ENCODE assay signal across 8 mouse cellular contexts in the genomic region with DNA sequence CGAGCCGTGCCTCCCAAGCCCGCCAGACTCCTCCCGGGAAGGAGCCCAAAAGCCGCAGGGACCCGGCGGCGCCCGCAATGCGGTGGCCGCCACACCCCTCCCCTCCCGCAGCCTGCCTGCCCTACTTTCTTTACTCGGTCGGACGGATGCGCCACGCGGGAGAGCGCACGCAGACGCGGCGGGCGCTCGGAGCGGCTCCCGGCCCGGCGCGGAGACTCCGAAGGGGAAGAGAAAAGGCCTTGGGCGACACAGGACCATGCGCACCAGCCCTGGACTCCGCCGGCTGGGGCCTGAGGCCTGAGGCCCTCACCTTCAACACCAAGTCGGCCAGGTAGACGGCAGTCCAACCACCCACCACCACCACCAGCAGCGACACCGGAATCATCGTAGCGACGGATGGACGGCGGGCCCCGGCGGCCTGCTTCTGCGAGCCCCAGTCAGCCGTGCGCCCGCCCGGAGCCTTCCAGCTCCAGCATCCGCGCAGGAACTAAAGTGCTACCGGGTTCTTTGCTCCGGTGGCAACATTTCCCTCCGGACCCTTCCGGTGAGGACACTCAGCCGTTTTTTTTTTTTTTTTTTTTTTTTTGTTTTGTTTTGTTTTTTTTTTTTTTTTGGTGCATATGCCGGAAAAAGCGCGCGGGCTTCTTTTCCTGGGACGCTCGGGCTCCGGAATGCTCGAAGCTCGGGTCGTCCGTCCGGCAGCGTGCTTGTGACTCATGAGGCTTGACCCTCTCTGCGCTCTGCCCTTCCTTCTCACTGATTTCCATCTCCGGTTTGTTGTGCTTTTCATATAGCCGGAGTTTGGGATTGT. TPM values are rescaled to one million over a fixed set of nuclear protein-coding genes. Genes with fewer than 3 reads are reported as not detected.
DNase-seq lines count a peak whose midpoint lies in the region; ATAC-seq and TF ChIP-seq lines count a peak whose summit lies in the region.

A gene (minus strand): TSS at position 530 of the 811 bp plus-strand sequence.

- peak; percentile 42 for DNase-seq in c-Kit-positive CD71-positive TER-119-positive erythroid progenitor cells, embryonic 14.5 days (ENCODE audit: low spot score)
- peak; percentile 23 for DNase-seq in heart, postnatal 25 days (ENCODE audit: low spot score)
- peak; percentile 20 to 47 for DNase-seq in layer of hippocampus, adult 8-10 months (ENCODE audit: low spot score in 2 of 2)
- DNase-seq in lung, postnatal 10 days, result peak; percentile 78
- DNase-seq in ovary, postnatal 14 days (ENCODE audit: low spot score), result peak; percentile 37
- peak; percentile 53 to 55 for DNase-seq in thymus, postnatal 10 days (ENCODE audit: low spot score in 2 of 2)

- peak within 1 kb of the TSS; percentile 82 for H3K4me3 ChIP-seq in E14TG2a.4 (replicated peaks; ENCODE audit: low read length)
- H3K4me3 ChIP-seq in forebrain, embryonic 15.5 days, result peak within 1 kb of the TSS; percentile 65

- H3K4me1 ChIP-seq in E14TG2a.4 (replicated peaks; ENCODE audit: low read depth, low read length), result peaks cover 43% of the 10 kb centered on the region
- peaks cover 12% of the 10 kb centered on the region for H3K4me1 ChIP-seq in forebrain, embryonic 15.5 days

- H3K27ac ChIP-seq in forebrain, embryonic 15.5 days (replicated peaks), result peak within 1 kb of the TSS; percentile 94

- WGBS in forebrain, embryonic 15.5 days, result 22% methylated on average over 71 of the region's 74 CpGs

- intact Hi-C loops in heart, postnatal 25 days (cut with DNase I), result no loop called here

- no peak for TF ChIP-seq CTCF in E14TG2a.4 (conservative IDR thresholded peaks at IDR 0.05; ENCODE audit: low read length)

- ATAC-seq in forebrain, embryonic 15.5 days (replicated peaks), result peak; percentile 91

- H3K27me3 ChIP-seq in E14TG2a.4 (ENCODE audit: insufficient read depth, low read length), result no peaks in the 10 kb centered on the region; the same call in 1 of the 2 replicates
- no peaks in the 10 kb centered on the region for H3K27me3 ChIP-seq in forebrain, embryonic 15.5 days

- peak within 1 kb of the TSS; percentile 78 for H3K9ac ChIP-seq in forebrain, embryonic 15.5 days (replicated peaks)

- H3K4me2 ChIP-seq in forebrain, embryonic 15.5 days (replicated peaks), result peak within 1 kb of the TSS; percentile 47

- no peaks in the 10 kb centered on the region for H3K36me3 ChIP-seq in E14TG2a.4 (ENCODE audit: insufficient read depth, low read length)
- no peaks in the 10 kb centered on the region for H3K36me3 ChIP-seq in forebrain, embryonic 15.5 days

- no peaks in the 10 kb centered on the region for H3K9me3 ChIP-seq in E14TG2a.4 (ENCODE audit: low read length)
- H3K9me3 ChIP-seq in forebrain, embryonic 15.5 days, result no peaks in the 10 kb centered on the region

RNA-seq across cellular contexts. Expression of the gene that starts here (rescaled TPM):
- polyA plus RNA-seq in forebrain, embryonic 15.5 days (2015; fragmentation: Nextera tagmentation; extraction: Ambion mirVana), result 30.4 and 35.4 TPM in 2 replicates
- total RNA-seq in heart, postnatal 25 days (2021), result 10 to 100 TPM; 10.7 to 12.2 TPM
- 10 to 100 TPM; 31.0 to 38.8 (median 33.0) TPM for total RNA-seq in layer of hippocampus, adult 8-10 months (2022)

Comparison
In these comparisons a context has a peak if more than half of its experiments do, and no peak if none do; other contexts are left out.
1. Peak in every context shown above with its lines: DNase-seq, ATAC-seq, H3K4me3 ChIP-seq and H3K27ac ChIP-seq.
2. DNase-seq: peak in every context shown above with its lines; median percentile 78 in lung, postnatal 10 days; 54 in thymus, postnatal 10 days; 42 in c-Kit-positive CD71-positive TER-119-positive erythroid progenitor cells, embryonic 14.5 days; 37 in ovary, postnatal 14 days; 34 in layer of hippocampus, adult 8-10 months; 23 in heart, postnatal 25 days.